Mouse (Mus musculus) ES-E14 (cell line): Measurements from ENCODE around the gene Qrsl1.

Experiments
- CHD2 ChIP-seq: IDR thresholded peaks from 2 replicates; pipeline ENCODE4 v1.6.1; 2014; ENCODE audit warnings: mild to moderate bottlenecking, low read depth, low read length, inconsistent platforms
- ZC3H11A ChIP-seq: IDR thresholded peaks from 2 replicates; pipeline ENCODE4 v1.6.1; 2012; ENCODE audit warnings: low read depth, mild to moderate bottlenecking, inconsistent platforms, low read length, borderline replicate concordance
- ZNF384 ChIP-seq: IDR thresholded peaks from 2 replicates; pipeline ENCODE4 v1.6.1; 2012; ENCODE audit warnings: low read depth, low read length, inconsistent platforms

DNA sequence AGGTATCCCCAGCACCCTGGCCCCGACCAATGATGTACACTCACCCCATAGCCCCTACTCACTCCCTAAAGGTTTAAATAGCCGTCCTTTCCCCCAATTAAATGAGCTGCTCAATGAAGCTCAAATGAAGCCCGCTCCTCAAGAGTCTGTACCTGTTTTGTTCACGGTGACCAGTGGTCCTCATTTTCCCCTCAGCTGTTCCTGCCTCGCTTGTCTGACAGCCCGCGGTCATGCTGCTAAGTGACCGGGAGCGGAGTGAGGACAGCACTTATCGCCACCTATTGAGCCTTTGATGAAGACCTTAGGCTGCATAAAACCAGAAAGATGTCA, 72.9 kb downstream of the Qrsl1 start:
- TF ChIP-seq ZC3H11A (no peak), CHD2 (no peak), ZNF384 (no peak)
